Mouse (Mus musculus) CH12.LX (cell line): Measurements from ENCODE around the gene Rps4x.

Experiments
- CHD1 ChIP-seq: IDR thresholded peaks from 2 replicates; pipeline ENCODE4 v1.6.1; 2012; ENCODE audit warnings: low read depth, low read length, improper control_type of control experiment, inconsistent platforms
- CHD2 ChIP-seq: IDR thresholded peaks from 2 replicates; pipeline ENCODE4 v1.6.1; 2011; ENCODE audit warnings: low read length, improper control_type of control experiment
- CTCF ChIP-seq, 2 experiments: IDR thresholded peaks in 1 of 2; conservative IDR thresholded peaks in 1 of 2; 2 replicates each; pipeline ENCODE4 v1.5.1; 2011 to 2012; ENCODE audit warnings: low read depth in 2 of 2, low read length in 2 of 2, improper control_type of control experiment in 1 of 2, inconsistent platforms in 1 of 2, mild to moderate bottlenecking in 1 of 2, moderate library complexity in 1 of 2
- EP300 ChIP-seq: IDR thresholded peaks from 2 replicates; pipeline ENCODE4 v1.6.1; 2011; ENCODE audit warnings: low read length, improper control_type of control experiment
- HCFC1 ChIP-seq: IDR thresholded peaks from 2 replicates; pipeline ENCODE4 v1.6.1; 2012; ENCODE audit warnings: low read depth, mild to moderate bottlenecking, inconsistent platforms, low read length, improper control_type of control experiment
- JUND ChIP-seq: conservative IDR thresholded peaks from 2 replicates; pipeline ENCODE4 v1.6.1; 2011; ENCODE audit warnings: low read depth, low read length, improper control_type of control experiment
- KAT2A ChIP-seq: IDR thresholded peaks from 2 replicates; pipeline ENCODE4 v1.6.1; 2012; ENCODE audit warnings: low read length, improper control_type of control experiment, inconsistent platforms; ENCODE audit not compliant: insufficient replicate concordance
- MYC ChIP-seq: IDR thresholded peaks from 2 replicates; pipeline ENCODE4 v1.6.1; 2011; ENCODE audit warnings: low read depth, mild to moderate bottlenecking, improper control_type of control experiment, low read length
- POLR2AphosphoS2 ChIP-seq: IDR thresholded peaks from 2 replicates; pipeline ENCODE4 v1.6.1; 2011; ENCODE audit warnings: low read depth, low read length, improper control_type of control experiment
- TCF12 ChIP-seq: IDR thresholded peaks from 2 replicates; pipeline ENCODE4 v1.6.1; 2014; ENCODE audit warnings: low read depth, mild to moderate bottlenecking, inconsistent platforms, low read length, improper control_type of control experiment
- USF1 ChIP-seq: IDR thresholded peaks from 2 replicates; pipeline ENCODE4 v1.6.1; 2014; ENCODE audit warnings: low read depth, mild to moderate bottlenecking, inconsistent platforms, low read length, improper control_type of control experiment
- USF2 ChIP-seq: conservative IDR thresholded peaks from 2 replicates; pipeline ENCODE4 v1.6.1; 2011; ENCODE audit warnings: low read depth, low read length, improper control_type of control experiment
- ZKSCAN1 ChIP-seq: IDR thresholded peaks from 2 replicates; pipeline ENCODE4 v1.6.1; 2012; ENCODE audit warnings: low read depth, inconsistent platforms, low read length, improper control_type of control experiment, borderline replicate concordance
- ZNF384 ChIP-seq: IDR thresholded peaks from 2 replicates; pipeline ENCODE4 v1.6.1; 2012; ENCODE audit warnings: low read depth, low read length, improper control_type of control experiment, inconsistent platforms

- no peak for TF ChIP-seq ZKSCAN1
- TF ChIP-seq CTCF (conservative IDR thresholded peaks at IDR 0.05 in 1 of 2, IDR thresholded peaks at IDR 0.05 in 1 of 2; ENCODE audit: low read depth in 2 of 2, low read length in 2 of 2): peak; percentile 35 to 69; a peak in 2 of 4 replicates
- no peak for TF ChIP-seq MYC
- no peak for TF ChIP-seq ZNF384
- no peak for TF ChIP-seq KAT2A
- no peak for TF ChIP-seq JUND
- no peak for TF ChIP-seq CHD2
- no peak for TF ChIP-seq EP300
- no peak for TF ChIP-seq POLR2AphosphoS2
- TF ChIP-seq USF1: no peak
- TF ChIP-seq TCF12: no peak
- TF ChIP-seq CHD1: no peak
- no peak for TF ChIP-seq USF2
- no peak for TF ChIP-seq HCFC1
Observed at GRCm38 (mm10) chrX:102219126-102219525, 29.9 kb upstream of the Rps4x start.
